ENCODE assay signal across 8 mouse cellular contexts in genomic region chr4:152325574-152326411, GRCm38 (mm10). TPM values are rescaled to one million over a fixed set of nuclear protein-coding genes. Genes with fewer than 3 reads are reported as not detected.
DNase-seq lines count a peak whose midpoint lies in the region; ATAC-seq lines count a peak whose summit lies in the region.

Gene Rpl22, plus strand, starts transcription at chr4:152325742.

- no peaks in the 10 kb centered on the region for H3K9me3 ChIP-seq in hindbrain, embryonic 14.5 days (ENCODE audit: control insufficient read depth, low read length)

- H3K27ac ChIP-seq in hindbrain, embryonic 14.5 days, result peak within 1 kb of the TSS; percentile 76

- H3K27me3 ChIP-seq in hindbrain, embryonic 14.5 days (ENCODE audit: control insufficient read depth, insufficient read depth, low read length), result no peaks in the 10 kb centered on the region

- peak within 1 kb of the TSS; percentile 88 for H3K4me2 ChIP-seq in hindbrain, embryonic 14.5 days (replicated peaks)

- H3K36me3 ChIP-seq in hindbrain, embryonic 14.5 days (replicated peaks; ENCODE audit: control insufficient read depth, insufficient read depth), result peaks cover 29% of the 10 kb centered on the region

- H3K9ac ChIP-seq in hindbrain, embryonic 14.5 days, result peak within 1 kb of the TSS; percentile 95

- DNase-seq in R1 (ENCODE audit: low read depth, low spot score), result peak; percentile 99
- peak; percentile 93 to 96 for DNase-seq in cerebellum, postnatal 25 days
- DNase-seq in frontal cortex, postnatal 25 days (ENCODE audit: low spot score in 2 of 2), result peak; percentile 84 to 90
- peak; percentile 93 for DNase-seq in hindbrain, embryonic 14.5 days (ENCODE audit: low spot score)
- DNase-seq in layer of hippocampus, postnatal 36 days, result peak; percentile 94 to 95
- peak; percentile 97 for DNase-seq in lung, postnatal 36 days
- DNase-seq in retina, postnatal 1 day, result peak; percentile 99
- peak; percentile 67 to 95 for DNase-seq in urinary bladder, adult 18-20 months (ENCODE audit: low spot score in 2 of 2)

- H3K4me1 ChIP-seq in hindbrain, embryonic 14.5 days (replicated peaks; ENCODE audit: control insufficient read depth, insufficient read depth, low read length), result peaks cover 12% of the 10 kb centered on the region

- WGBS in hindbrain, embryonic 14.5 days, result under 1% methylated on average over 70 of the region's 70 CpGs

- H3K4me3 ChIP-seq in hindbrain, embryonic 14.5 days (replicated peaks; ENCODE audit: low read length), result peak within 1 kb of the TSS; percentile 97

- ATAC-seq in hindbrain, embryonic 14.5 days (ENCODE audit: low FRiP score), result peak; percentile 96

RNA-seq across cellular contexts. Expression of gene Rpl22, which starts in this region (rescaled TPM):
- 154 and 178 TPM in 2 replicates for polyA plus RNA-seq in hindbrain, embryonic 14.5 days (2014; fragmentation: Nextera tagmentation; extraction: Ambion mirVana)
- 100 to 1,000 TPM; 203 TPM for total RNA-seq in layer of hippocampus, postnatal 36 days (2021)

Comparison
In these comparisons a context has a peak if more than half of its experiments do, and no peak if none do; other contexts are left out.
1. Peak in every context shown above with its lines: DNase-seq, ATAC-seq, H3K4me3 ChIP-seq and H3K27ac ChIP-seq.